15 mouse cellular contexts compared by ENCODE assay signal in genomic region chrX:69738972-69739371, GRCm38 (mm10).
"Had no signal": no experiment of that assay in that cellular context is flagged by ENCODE, and none has a peak within 500 bp of the region (broad histone marks: within the 10 kb centered on the region; RNA-seq: fewer than 3 reads in every experiment).

No protein-coding gene starts in this region.

- H3K4me3 ChIP-seq: kidney, embryonic 15.5 days; limb, embryonic 15.5 days; liver, embryonic 12.5 days; midbrain, embryonic 15.5 days had no signal

- ATAC-seq: liver, embryonic 12.5 days; midbrain, embryonic 15.5 days had no signal

- H3K27ac ChIP-seq: kidney, embryonic 15.5 days; limb, embryonic 15.5 days; liver, embryonic 12.5 days; midbrain, embryonic 15.5 days had no signal

- H3K4me2 ChIP-seq: kidney, embryonic 15.5 days; limb, embryonic 15.5 days; liver, embryonic 12.5 days; lung, embryonic 14.5 days; midbrain, embryonic 15.5 days had no signal

- H3K36me3 ChIP-seq: kidney, embryonic 15.5 days; limb, embryonic 15.5 days; liver, embryonic 12.5 days; midbrain, embryonic 15.5 days had no signal

- H3K9ac ChIP-seq: kidney, embryonic 15.5 days; limb, embryonic 15.5 days; liver, embryonic 12.5 days; lung, embryonic 14.5 days; midbrain, embryonic 15.5 days had no signal

- H3K4me1 ChIP-seq: kidney, embryonic 15.5 days; limb, embryonic 15.5 days; liver, embryonic 12.5 days; midbrain, embryonic 15.5 days had no signal

- H3K9me3 ChIP-seq: kidney, embryonic 15.5 days; limb, embryonic 15.5 days; liver, embryonic 12.5 days; midbrain, embryonic 15.5 days had no signal

- H3K27me3 ChIP-seq: kidney, embryonic 15.5 days; limb, embryonic 15.5 days; liver, embryonic 12.5 days; midbrain, embryonic 15.5 days had no signal

- DNase-seq: kidney, adult 2 months; kidney, postnatal 36 days; layer of hippocampus, adult 9-11 months; layer of hippocampus, postnatal 36 days; lung, embryonic 14.5 days; lung, postnatal 10 days; lung, postnatal 4 days; right cerebral cortex, postnatal 4 days; spleen, adult 18-20 months; thymus, adult 2 months; thymus, postnatal 25 days had no signal
